Mouse (Mus musculus) kidney, embryonic 15.5 days (tissue): Measurements from ENCODE around the gene Med14. TPM values are rescaled to one million over a fixed set of nuclear protein-coding genes. Genes with fewer than 3 reads are reported as not detected.

Source experiments
- ATAC-seq: fragments of 200-750 bp; cut with Nextera tagmentation; replicated peaks from 2 replicates; pipeline ENCODE4 v1.8.0; 2017; ENCODE audit warnings: moderate TSS enrichment; ENCODE audit not compliant: low FRiP score
- H3K27ac ChIP-seq: fragments of 300-500 bp; sonication (generic); 2 replicates; pipeline ENCODE4 v1.5.1; 2015; ENCODE audit warnings: mild to moderate bottlenecking, inconsistent platforms
- H3K27me3 ChIP-seq: fragments of 300-500 bp; sonication (generic); 2 replicates; pipeline ENCODE4 v1.6.1; 2015; ENCODE audit warnings: inconsistent platforms
- H3K36me3 ChIP-seq: fragments of 300-500 bp; sonication (generic); 2 replicates; pipeline ENCODE4 v1.6.1; 2015; ENCODE audit warnings: inconsistent platforms
- H3K4me1 ChIP-seq: fragments of 300-500 bp; sonication (generic); 2 replicates; pipeline ENCODE4 v1.6.1; 2015; ENCODE audit warnings: inconsistent platforms
- H3K4me2 ChIP-seq: fragments of 300-500 bp; sonication (generic); 2 replicates; pipeline ENCODE4 v1.6.1; 2015; ENCODE audit warnings: moderate library complexity, mild to moderate bottlenecking, inconsistent platforms
- H3K4me3 ChIP-seq: fragments of 300-500 bp; sonication (generic); replicated peaks from 2 replicates; pipeline ENCODE4 v1.5.1; 2015; ENCODE audit warnings: mild to moderate bottlenecking, inconsistent platforms
- H3K9ac ChIP-seq: fragments of 300-500 bp; sonication (generic); 2 replicates; pipeline ENCODE4 v1.6.1; 2015; ENCODE audit warnings: mild to moderate bottlenecking, inconsistent platforms
- H3K9me3 ChIP-seq: fragments of 300-500 bp; sonication (generic); replicated peaks from 2 replicates; pipeline ENCODE4 v1.6.1; 2016; ENCODE audit warnings: inconsistent platforms
- WGBS: fragments of 180-500 bp; shearing (Covaris S2); methylation state at CpG from one replicate; pipeline ENCODE4 v1.1.7; 2015; ENCODE audit warnings: mixed read lengths; 5-methylcytosine and 5-hydroxymethylcytosine counted together
- polyA plus RNA-seq: library from polyadenylated mRNA; unstranded; fragments of >200 nt; fragmentation: Nextera tagmentation; extraction: Ambion mirVana; gene quantifications from 2 replicates; pipeline ENCODE4 v1.2.1, GENCODE M21; 2015

Med14 gene
- polyA plus RNA-seq, 1 experiment from 2014 or later = 12.8 TPM

DNA sequence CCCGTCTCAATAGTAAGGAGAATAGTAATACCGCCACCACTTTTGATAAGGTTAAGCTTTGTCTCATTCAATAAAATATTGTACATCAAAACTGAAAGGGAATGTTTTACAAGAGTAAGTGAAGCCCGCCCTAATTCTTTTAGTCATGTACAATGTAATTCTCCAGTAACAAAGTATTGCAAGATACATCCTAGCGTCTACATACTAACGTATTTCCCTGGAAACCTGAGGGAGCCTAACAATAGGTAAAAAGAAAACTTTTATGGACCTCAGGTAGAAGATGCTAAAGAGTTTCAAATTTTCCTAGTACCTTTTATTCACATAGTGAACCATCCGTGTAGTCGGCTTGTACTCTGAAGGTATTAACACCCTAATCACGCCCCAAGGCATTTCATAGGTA, 1.4 kb downstream of the Med14 start:
- Histone ChIP-seq H3K9ac (0 out of 2 replicates have a peak overlapping the region, but pooled peaks have one; percentile 73), H3K9me3 (no peaks in the 10 kb centered on the region), H3K4me2 (peak overlapping the region; percentile 59), H3K4me1 (0 out of 2 replicates have a peak, but pooled peaks cover 2% of the 10 kb centered on the region), H3K27me3 (peaks cover 21% of the 10 kb centered on the region), H3K4me3 (peak overlapping the region; percentile 64), H3K27ac (no peak overlapping the region), H3K36me3 (no peaks in the 10 kb centered on the region)
- WGBS = 19% methylated on average over 8 of the region's 8 CpGs
- ATAC-seq = no peak

DNA sequence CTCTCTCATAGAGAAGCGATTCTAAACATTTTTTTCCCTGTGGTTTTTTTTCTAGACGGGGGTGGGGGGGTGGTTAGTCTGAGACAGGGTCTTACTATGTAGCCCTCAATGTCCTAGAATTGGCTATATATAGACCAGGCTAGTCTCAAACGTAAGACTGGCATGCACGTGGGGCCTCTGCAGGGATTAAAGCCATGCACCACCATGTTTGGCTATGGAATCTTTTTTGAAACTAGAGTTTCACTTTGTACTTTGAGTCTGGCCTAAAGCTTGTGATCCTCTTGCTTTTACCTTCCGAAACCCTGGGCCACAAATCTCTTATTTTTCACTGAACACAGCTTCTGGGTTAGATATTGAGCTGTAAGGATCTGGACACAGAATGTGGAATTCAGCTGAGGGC, 2.2 kb downstream of the Med14 start:
- H3K9ac ChIP-seq = no peak overlapping the region

DNA sequence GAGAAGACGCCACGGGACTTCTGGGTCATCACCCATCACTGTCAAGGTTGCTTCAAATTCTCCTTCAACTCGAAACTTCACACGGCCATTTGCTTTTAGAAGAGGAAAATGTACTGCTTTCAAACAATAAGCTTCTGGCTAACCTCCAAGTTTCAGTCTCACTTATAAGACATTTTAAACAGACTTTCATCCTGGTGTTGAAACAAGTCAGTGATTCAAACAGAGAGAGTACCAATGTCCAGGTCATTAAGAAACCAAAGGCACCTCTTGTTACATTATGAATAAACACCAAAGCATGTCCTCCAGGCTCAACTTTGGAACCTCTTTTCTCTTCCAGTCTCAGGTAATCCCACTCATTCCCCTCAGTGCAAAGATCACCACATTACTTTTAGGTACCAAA, 14.0 kb downstream of the Med14 start:
- Histone ChIP-seq H3K27me3 (0 out of 2 replicates have a peak, but pooled peaks cover 3% of the 10 kb centered on the region), H3K9me3 (no peaks in the 10 kb centered on the region), H3K36me3 (peaks cover 15% of the 10 kb centered on the region; the same call in 1 of the 2 replicates), H3K27ac (no peak overlapping the region), H3K9ac (no peak overlapping the region), H3K4me2 (no peak overlapping the region), H3K4me3 (no peak overlapping the region), H3K4me1 (no peaks in the 10 kb centered on the region)
- no peak for ATAC-seq
- 85% methylated on average over 4 of the region's 4 CpGs for WGBS

More for the DNA sequence above, 2.2 kb downstream of the Med14 start:
- peak overlapping the region; percentile 59 for H3K4me2 ChIP-seq
- 0 out of 2 replicates have a peak, but pooled peaks cover 2% of the 10 kb centered on the region for H3K4me1 ChIP-seq
- no peak overlapping the region for H3K27ac ChIP-seq
- H3K4me3 ChIP-seq = 0 out of 2 replicates have a peak overlapping the region, but pooled peaks have one; percentile 64
- WGBS = 47% methylated on average over 5 of the region's 5 CpGs
- H3K9me3 ChIP-seq = no peaks in the 10 kb centered on the region
- no peak for ATAC-seq
- peaks cover 21% of the 10 kb centered on the region for H3K27me3 ChIP-seq
- H3K36me3 ChIP-seq = no peaks in the 10 kb centered on the region

DNA sequence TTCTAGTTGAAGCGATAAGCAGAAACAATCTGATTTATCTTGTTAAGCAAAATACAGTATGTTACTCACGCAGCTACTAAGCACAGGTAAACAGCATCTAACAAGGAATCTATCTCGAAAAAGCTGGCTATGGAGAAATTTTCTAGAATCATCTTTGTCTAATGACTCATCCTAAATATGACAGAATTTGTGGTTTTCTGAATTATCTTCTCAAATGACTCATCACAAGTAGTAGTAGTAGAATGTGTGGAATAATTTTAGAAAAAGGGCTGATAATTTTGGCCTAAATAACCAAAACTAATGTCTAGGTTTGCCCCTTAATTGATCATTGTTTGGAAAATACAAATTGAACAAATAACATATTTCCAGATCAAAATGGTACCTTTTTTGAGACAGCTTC, 15.1 kb downstream of the Med14 start:
- H3K36me3 ChIP-seq = peaks cover 17% of the 10 kb centered on the region; the same call in 1 of the 2 replicates
- ATAC-seq = no peak
- H3K4me3 ChIP-seq = no peak overlapping the region
- no peaks in the 10 kb centered on the region for H3K9me3 ChIP-seq
- no peak overlapping the region for H3K4me2 ChIP-seq
- 0 out of 2 replicates have a peak, but pooled peaks cover 3% of the 10 kb centered on the region for H3K27me3 ChIP-seq
- WGBS = 94% methylated on average over 3 of the region's 3 CpGs
- no peak overlapping the region for H3K27ac ChIP-seq
- H3K9ac ChIP-seq = no peak overlapping the region
- no peaks in the 10 kb centered on the region for H3K4me1 ChIP-seq

DNA sequence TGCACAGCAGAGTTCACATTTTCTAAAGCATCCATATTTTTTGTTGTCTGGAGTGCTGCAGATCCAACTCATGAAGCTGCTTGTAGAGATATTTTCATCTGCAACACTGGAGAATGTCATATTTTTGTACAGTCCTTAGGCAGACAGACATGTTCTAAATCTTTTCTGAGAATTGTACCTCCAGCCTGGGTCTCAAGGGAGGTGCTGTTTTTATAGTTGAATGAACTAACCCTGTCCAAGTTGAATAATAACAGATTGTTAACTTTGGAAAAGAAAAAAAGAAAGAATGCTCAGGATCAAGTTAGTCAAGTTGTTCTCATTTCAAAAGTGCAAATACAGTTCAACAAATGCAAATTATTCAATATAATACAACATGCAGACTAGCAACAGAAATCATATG, 21.5 kb downstream of the Med14 start:
- Histone ChIP-seq H3K9me3 (no peaks in the 10 kb centered on the region), H3K4me2 (no peak overlapping the region), H3K27ac (no peak overlapping the region), H3K9ac (no peak overlapping the region), H3K4me3 (no peak overlapping the region), H3K36me3 (0 out of 2 replicates have a peak, but pooled peaks cover 11% of the 10 kb centered on the region), H3K27me3 (no peaks in the 10 kb centered on the region), H3K4me1 (no peaks in the 10 kb centered on the region)
- no peak for ATAC-seq

DNA sequence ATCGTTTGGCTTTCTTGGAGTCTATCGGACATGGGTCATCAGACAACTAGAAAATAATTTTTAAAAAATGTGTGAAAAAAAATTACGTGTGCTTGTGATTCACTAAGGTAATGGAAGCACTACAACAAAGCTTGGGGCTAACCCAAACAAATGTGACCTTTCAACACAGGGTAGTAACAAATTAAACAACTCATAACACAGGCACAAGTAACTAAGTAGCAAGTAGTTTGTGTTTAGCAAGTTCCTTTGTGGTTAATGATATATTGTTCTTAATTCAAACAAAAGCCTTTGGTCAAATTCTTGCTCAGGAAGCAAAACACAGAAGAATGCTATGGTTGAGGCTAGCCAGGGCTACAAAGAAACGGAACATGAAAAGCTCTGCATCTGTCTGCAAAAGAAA, 45.8 kb downstream of the Med14 start:
- Histone ChIP-seq H3K9ac (no peak overlapping the region), H3K4me3 (no peak overlapping the region), H3K27ac (no peak overlapping the region), H3K4me1 (no peaks in the 10 kb centered on the region), H3K36me3 (peaks cover 52% of the 10 kb centered on the region; the same call in 1 of the 2 replicates), H3K9me3 (no peaks in the 10 kb centered on the region), H3K27me3 (no peaks in the 10 kb centered on the region), H3K4me2 (no peak overlapping the region)
- WGBS = 88% methylated on average over 4 of the region's 4 CpGs
- no peak for ATAC-seq

DNA sequence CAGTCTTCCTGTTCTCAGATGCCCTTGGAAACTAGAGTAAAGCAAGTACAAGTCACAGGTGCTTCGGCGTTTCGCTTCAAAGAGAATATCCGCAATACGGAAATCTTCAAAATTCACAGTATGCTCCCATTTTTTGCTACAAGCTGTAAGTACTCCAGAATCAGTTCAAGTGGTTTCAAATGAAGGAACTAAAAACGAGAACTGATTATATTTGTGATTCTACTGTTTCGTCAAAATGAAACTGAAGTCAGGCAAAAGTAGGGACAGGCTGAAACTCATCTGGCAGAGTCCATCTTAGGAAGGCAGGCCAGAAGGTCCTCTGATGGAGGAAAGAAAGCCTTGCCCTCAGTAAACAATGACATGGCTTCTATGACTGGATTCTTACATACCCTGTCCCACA, 48.1 kb downstream of the Med14 start:
- H3K27ac ChIP-seq = no peak overlapping the region
- no peaks in the 10 kb centered on the region for H3K4me1 ChIP-seq
- no peak for ATAC-seq
- H3K9me3 ChIP-seq = no peaks in the 10 kb centered on the region
- H3K4me2 ChIP-seq = no peak overlapping the region
- 89% methylated on average over 7 of the region's 7 CpGs for WGBS
- H3K4me3 ChIP-seq = no peak overlapping the region
- peaks cover 43% of the 10 kb centered on the region; the same call in 1 of the 2 replicates for H3K36me3 ChIP-seq
- H3K27me3 ChIP-seq = no peaks in the 10 kb centered on the region
- no peak overlapping the region for H3K9ac ChIP-seq

DNA sequence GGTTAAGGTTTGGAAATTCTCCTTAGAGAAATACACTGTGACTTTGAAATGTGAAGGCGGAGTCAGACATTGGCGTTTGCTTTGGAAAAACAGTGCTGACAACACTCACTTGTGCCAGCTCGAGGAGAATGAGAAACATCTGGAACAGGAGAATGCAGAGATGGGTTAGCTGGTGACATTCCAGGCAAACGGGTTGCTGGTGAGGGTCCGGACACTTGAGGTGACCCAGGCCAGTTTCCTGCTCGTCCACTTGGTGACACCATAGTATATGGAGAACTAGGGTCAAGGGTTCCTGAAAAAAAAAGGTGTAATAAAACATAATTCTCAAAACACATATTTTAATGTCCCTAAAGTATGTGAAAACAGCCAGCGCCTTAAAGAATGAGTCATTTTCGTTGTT, 75.0 kb downstream of the Med14 start:
- Histone ChIP-seq H3K4me3 (no peak overlapping the region), H3K9me3 (no peaks in the 10 kb centered on the region), H3K27me3 (peaks cover 6% of the 10 kb centered on the region; the same call in 1 of the 2 replicates), H3K36me3 (peaks cover 30% of the 10 kb centered on the region), H3K4me2 (no peak overlapping the region), H3K9ac (no peak overlapping the region), H3K4me1 (no peaks in the 10 kb centered on the region), H3K27ac (no peak overlapping the region)
- ATAC-seq = no peak
- WGBS = 64% methylated on average over 8 of the region's 8 CpGs

DNA sequence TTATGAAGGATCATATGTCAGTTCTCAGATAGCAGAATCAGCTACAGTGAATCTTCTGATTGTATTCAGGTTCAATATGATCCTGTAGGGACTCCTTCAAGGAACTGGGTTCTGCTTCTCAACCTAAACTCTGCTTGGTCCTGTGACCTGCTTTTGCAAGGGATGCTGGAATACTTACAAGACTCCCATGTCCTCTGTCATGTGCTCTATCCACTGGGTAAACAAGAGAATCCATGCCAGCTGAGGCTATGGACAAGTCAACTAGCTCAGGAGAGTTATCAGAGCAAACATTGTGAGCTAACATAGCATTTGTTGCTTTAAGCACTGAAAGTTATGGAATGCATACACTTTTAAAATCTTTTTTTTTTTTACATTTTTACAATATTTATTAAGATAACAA, 75.8 kb downstream of the Med14 start:
- Histone ChIP-seq H3K27me3 (peaks cover 6% of the 10 kb centered on the region; the same call in 1 of the 2 replicates), H3K4me2 (no peak overlapping the region), H3K4me1 (no peaks in the 10 kb centered on the region), H3K4me3 (no peak overlapping the region), H3K27ac (no peak overlapping the region), H3K9ac (no peak overlapping the region), H3K36me3 (peaks cover 28% of the 10 kb centered on the region), H3K9me3 (no peaks in the 10 kb centered on the region)
- ATAC-seq = no peak

DNA sequence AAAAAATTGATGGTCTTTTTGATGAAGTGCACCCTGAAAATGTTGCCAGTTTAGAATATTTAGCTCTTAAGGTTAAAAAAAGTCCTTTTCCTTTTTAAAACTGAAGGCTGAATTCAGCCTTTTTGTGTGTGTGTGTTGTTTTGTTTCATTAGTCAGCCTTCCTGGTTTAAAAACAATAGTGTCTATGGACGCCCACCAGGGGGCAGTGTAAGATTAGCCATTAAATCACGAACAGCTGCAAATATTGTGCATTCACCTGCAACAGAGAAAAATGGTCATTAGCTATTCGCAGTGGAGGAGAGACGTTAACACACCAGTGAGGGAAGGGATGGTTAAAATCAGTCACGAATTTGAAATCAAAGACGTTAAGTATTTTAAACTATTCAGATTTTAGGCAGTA, 84.5 kb downstream of the Med14 start:
- Histone ChIP-seq H3K4me3 (no peak overlapping the region), H3K27ac (no peak overlapping the region), H3K9ac (no peak overlapping the region), H3K4me2 (no peak overlapping the region), H3K36me3 (peaks cover 21% of the 10 kb centered on the region), H3K9me3 (no peaks in the 10 kb centered on the region), H3K27me3 (peaks cover 21% of the 10 kb centered on the region), H3K4me1 (peaks cover 3% of the 10 kb centered on the region; the same call in 1 of the 2 replicates)
- 27% methylated on average over 6 of the region's 6 CpGs for WGBS
- no peak for ATAC-seq

DNA sequence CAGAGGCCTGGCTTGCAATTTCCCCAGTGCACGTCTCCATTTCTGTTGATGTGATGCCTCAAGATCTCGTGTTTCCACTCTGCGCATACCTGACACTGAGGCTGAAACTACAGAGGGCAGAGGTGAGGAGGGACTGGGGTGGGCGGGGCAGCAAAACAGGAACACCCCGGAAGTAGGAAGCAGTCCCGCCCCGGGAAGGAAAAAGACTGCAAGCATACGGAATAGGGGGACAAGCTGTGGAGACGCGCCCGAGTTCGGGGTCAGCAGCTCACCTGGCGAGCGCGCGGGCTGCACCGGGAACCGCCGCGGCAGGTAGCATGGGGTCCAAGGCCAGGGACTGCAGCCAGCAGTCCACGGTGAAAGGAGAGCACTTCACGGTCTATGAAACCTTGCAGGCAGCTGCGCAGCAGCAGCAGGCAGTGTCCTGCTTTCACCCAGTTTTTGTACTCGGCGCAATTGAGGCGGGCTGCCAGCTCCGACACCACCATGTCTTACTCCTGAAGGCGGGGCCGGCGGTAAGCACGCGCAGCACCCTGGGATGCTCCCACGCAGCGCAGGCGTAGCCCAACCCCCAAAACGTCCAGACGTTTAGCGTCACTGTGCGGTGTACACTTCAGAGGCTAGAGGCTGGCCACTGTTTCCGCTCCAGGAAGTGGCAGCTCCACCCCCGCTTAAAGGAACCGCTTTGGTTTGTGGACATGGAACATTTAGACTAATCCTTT, 88.7 kb downstream of the Med14 start, which contains the start of gene 1810030O07Rik:
Gene 1810030O07Rik, minus strand, starts transcription at position 615 of the 722 bp plus-strand sequence.
- H3K27me3 ChIP-seq = peaks cover 17% of the 10 kb centered on the region
- H3K9ac ChIP-seq = peak within 1 kb of the TSS; percentile 61
- peaks cover 16% of the 10 kb centered on the region for H3K36me3 ChIP-seq
- WGBS = 10% methylated on average over 42 of the region's 42 CpGs
- H3K27ac ChIP-seq = peak within 1 kb of the TSS; percentile 94
- peak within 1 kb of the TSS; percentile 71 for H3K4me3 ChIP-seq
- H3K9me3 ChIP-seq = no peaks in the 10 kb centered on the region
- peak; percentile 100 for ATAC-seq
- peak within 1 kb of the TSS; percentile 58 for H3K4me2 ChIP-seq
- H3K4me1 ChIP-seq = peaks cover 3% of the 10 kb centered on the region; the same call in 1 of the 2 replicates

DNA sequence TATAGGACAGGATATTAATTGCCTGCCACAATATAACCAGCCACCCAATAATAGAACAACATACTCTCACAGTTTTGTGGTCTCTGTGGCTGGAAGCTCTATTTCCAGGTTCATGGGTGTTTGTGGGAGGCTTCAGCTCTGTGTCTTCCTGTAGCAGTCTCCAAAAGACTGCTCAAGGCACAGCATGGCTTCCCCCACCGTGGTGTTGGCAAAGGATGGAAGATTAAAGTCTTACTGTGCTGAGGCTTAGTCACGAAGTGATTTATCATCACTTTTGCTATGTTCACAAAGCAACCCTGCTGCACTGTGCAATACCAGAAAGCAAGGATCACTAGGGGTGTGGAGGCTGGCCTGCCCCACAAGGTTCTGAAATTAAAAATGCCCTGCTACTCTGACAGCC, 108.0 kb downstream of the Med14 start:
- Histone ChIP-seq H3K36me3 (peaks cover 41% of the 10 kb centered on the region), H3K27ac (no peak overlapping the region), H3K9me3 (no peaks in the 10 kb centered on the region), H3K4me2 (no peak overlapping the region), H3K4me1 (no peaks in the 10 kb centered on the region), H3K4me3 (no peak overlapping the region), H3K27me3 (peaks cover 3% of the 10 kb centered on the region; the same call in 1 of the 2 replicates), H3K9ac (no peak overlapping the region)
- no peak for ATAC-seq
- 73% methylated on average over 2 of the region's 2 CpGs for WGBS
